Mouse (Mus musculus) lung, embryonic 16.5 days (tissue): ENCODE measurements at regions not wholly inside any gene's neighbourhood (a gene's known extent, or its start where the extent isn't known, plus 50 kb on each side); places are given as distances from the start of the nearest gene placed in this dataset.

Experiments used
- ATAC-seq: fragments of 200-750 bp; cut with Nextera tagmentation; 2 replicates; pipeline ENCODE4 v1.8.0; 2017; ENCODE audit warnings: low read depth, mild to moderate bottlenecking, moderate library complexity
- H3K27ac ChIP-seq: fragments of 300-500 bp; sonication (generic); 2 replicates; pipeline ENCODE4 v1.5.1; 2014; ENCODE audit warnings: mild to moderate bottlenecking, control low read depth, low read length
- H3K27me3 ChIP-seq: fragments of 300-500 bp; sonication (generic); 2 replicates; pipeline ENCODE4 v1.6.1; 2014; ENCODE audit warnings: low read depth, low read length, mixed read lengths; ENCODE audit not compliant: control insufficient read depth, insufficient read depth
- H3K36me3 ChIP-seq: fragments of 300-500 bp; sonication (generic); 2 replicates; pipeline ENCODE4 v1.6.1; 2014; ENCODE audit warnings: low read length; ENCODE audit not compliant: control insufficient read depth, insufficient read depth
- H3K4me1 ChIP-seq: fragments of 300-500 bp; sonication (generic); replicated peaks from 2 replicates; pipeline ENCODE4 v1.6.1; 2014; ENCODE audit warnings: low read length, mixed read lengths; ENCODE audit not compliant: control insufficient read depth, insufficient read depth
- H3K4me2 ChIP-seq: fragments of 300-500 bp; sonication (generic); 2 replicates; pipeline ENCODE4 v1.6.1; 2014; ENCODE audit warnings: low read depth, low read length, control low read depth
- H3K4me3 ChIP-seq: fragments of 300-500 bp; sonication (generic); 2 replicates; pipeline ENCODE4 v1.5.1; 2014; ENCODE audit warnings: mild to moderate bottlenecking, low read length, control low read depth
- H3K9ac ChIP-seq: fragments of 300-500 bp; sonication (generic); 2 replicates; pipeline ENCODE4 v1.6.1; 2014; ENCODE audit warnings: low read length, control low read depth
- H3K9me3 ChIP-seq: fragments of 300-500 bp; sonication (generic); 2 replicates; pipeline ENCODE4 v1.6.1; 2016; ENCODE audit warnings: low read length; ENCODE audit not compliant: control insufficient read depth
- WGBS: fragments of 180-500 bp; shearing (Covaris S2); extraction: QIAGEN DNeasy Blood & Tissue Kit; methylation state at CpG from one replicate; pipeline ENCODE4 v1.1.7; 2014; 5-methylcytosine and 5-hydroxymethylcytosine counted together

DNA sequence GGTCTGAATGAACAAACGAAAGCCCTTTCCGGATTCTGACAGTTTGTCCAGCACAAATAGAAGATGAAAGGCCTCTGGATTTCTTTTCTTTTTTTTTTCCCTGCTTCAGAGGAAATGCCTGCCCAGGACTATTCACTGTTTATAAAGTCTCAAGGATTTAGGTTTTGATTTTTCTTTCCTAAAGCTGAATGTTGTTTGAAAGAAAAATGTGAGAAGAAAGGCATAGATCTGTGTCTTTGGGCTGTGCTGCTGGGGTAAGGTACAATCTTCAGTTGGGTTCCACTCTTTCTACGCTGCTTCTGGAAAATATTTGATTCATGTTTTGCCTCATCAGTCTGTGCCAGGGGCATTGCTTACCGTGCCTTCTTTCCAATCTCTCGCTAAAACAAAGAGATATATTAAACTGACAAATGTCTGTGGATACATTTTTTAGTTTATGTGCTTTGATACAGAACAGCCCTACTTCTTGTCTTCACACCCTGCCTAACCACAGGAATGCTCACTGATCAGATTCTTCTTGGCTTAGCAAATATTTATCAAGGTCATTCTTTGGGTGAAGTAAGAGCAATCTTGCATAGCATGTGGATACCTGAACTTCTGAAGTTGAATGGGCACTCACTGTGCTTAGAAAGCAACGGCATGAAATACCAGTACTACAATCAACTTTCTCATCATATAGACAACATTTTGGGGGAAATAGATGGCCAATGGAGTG lies 172.5 kb downstream of the Fam198b start:
- Histone ChIP-seq H3K36me3 (no peaks in the 10 kb centered on the region), H3K4me2 (peak overlapping the region; percentile 39), H3K4me1 (peaks cover 10% of the 10 kb centered on the region), H3K9me3 (no peaks in the 10 kb centered on the region), H3K27me3 (no peaks in the 10 kb centered on the region), H3K4me3 (no peak overlapping the region), H3K27ac (peak overlapping the region; percentile 87), H3K9ac (peak overlapping the region; percentile 1; the same call in 1 of the 2 replicates)
- peak; percentile 89 for ATAC-seq
- WGBS = 28% methylated on average over 6 of the region's 6 CpGs

DNA sequence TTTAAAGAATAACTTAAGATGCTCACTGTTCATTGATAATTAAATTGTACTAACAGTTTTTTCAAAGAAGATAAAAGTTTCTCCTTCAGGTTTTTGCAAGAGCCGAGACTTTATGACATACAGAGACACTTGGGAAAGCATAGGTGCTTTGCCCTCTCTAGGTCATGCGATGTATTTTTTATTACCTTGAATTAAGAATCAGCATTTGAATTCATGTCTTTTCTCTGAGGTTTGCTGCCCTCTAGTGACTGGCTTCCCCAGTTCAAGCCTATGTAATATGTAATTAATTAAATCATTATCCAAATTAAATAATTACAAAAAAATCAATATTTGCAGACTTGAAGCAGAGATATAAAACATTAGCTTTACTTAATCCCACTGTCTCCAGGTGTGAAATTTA lies 174.4 kb downstream of the Fam198b start:
- WGBS = 18% methylated on average over 2 of the region's 2 CpGs

DNA sequence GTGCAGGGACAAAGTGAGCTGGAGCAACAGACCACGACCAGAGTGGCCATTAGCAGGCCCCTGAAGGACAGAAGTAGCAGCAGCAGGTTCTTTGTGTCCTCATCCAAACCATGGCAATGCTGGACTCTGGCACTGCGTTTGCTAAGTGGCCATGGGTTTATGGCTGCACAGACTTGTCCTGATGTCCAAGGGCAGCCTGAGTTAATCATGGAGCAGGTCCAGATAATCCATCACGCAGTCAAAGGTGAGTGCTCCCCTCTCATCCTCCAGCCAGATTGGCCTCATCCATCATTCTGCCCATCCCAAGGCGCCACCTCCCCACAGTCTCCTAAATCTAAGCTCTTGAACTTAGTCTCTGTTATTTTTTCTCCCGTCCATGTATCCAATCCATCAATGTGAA lies 186.4 kb downstream of the Fam198b start:
- 63% methylated on average over 5 of the region's 5 CpGs for WGBS

More for the DNA sequence above, 174.4 kb downstream of the Fam198b start:
- H3K27ac ChIP-seq = no peak overlapping the region
- no peaks in the 10 kb centered on the region for H3K36me3 ChIP-seq
- no peaks in the 10 kb centered on the region for H3K9me3 ChIP-seq
- no peak overlapping the region for H3K4me2 ChIP-seq
- no peak overlapping the region for H3K4me3 ChIP-seq
- H3K4me1 ChIP-seq = peaks cover 7% of the 10 kb centered on the region; the same call in 1 of the 2 replicates
- ATAC-seq = peak; percentile 62; the same call in 1 of the 2 replicates
- no peak overlapping the region for H3K9ac ChIP-seq
- no peaks in the 10 kb centered on the region for H3K27me3 ChIP-seq

DNA sequence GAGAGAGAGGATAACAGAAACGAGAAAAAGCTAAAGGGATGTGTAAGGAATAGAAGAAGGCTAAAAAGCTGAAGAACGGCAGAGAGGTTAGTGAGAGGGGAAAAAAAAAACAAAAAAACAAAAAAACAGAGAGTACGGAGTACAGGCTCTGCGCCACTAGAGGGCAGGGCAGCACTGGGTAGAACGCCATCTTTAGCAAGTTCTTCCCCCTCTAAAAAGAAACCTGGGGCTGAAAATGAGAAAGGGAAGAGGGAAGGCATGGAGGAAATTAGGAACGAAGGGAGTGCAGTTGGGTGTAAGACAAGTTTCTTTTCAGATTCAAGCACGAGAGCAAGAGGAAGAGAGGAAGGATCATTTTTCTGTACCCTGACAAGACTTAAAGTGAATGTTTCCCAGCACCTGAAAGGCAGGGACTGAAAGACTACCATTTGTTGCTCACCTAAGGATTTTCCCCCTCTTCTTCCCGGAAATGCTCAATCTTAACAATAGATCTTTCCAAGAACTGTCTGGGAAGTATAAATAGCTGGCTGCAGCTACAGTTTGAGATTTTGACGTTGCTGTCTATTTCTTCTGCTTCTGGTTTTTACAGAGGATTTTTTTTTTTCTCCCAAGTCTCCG lies 195.6 kb downstream of the Fam198b start:
- Histone ChIP-seq H3K4me1 (peaks cover 6% of the 10 kb centered on the region; the same call in 1 of the 2 replicates), H3K4me2 (peak overlapping the region; percentile 52), H3K4me3 (peak overlapping the region; percentile 33), H3K9me3 (no peaks in the 10 kb centered on the region), H3K27me3 (no peaks in the 10 kb centered on the region), H3K36me3 (no peaks in the 10 kb centered on the region), H3K27ac (no peak overlapping the region), H3K9ac (peak overlapping the region; percentile 55)
- peak; percentile 36; the same call in 1 of the 2 replicates for ATAC-seq
- WGBS = 11% methylated on average over 10 of the region's 10 CpGs

More for the DNA sequence above, 186.4 kb downstream of the Fam198b start:
- no peak overlapping the region for H3K4me2 ChIP-seq
- no peaks in the 10 kb centered on the region for H3K4me1 ChIP-seq
- ATAC-seq = no peak
- H3K27ac ChIP-seq = no peak overlapping the region
- H3K4me3 ChIP-seq = no peak overlapping the region
- no peaks in the 10 kb centered on the region for H3K27me3 ChIP-seq
- H3K9me3 ChIP-seq = no peaks in the 10 kb centered on the region
- H3K36me3 ChIP-seq = no peaks in the 10 kb centered on the region
- no peak overlapping the region for H3K9ac ChIP-seq

DNA sequence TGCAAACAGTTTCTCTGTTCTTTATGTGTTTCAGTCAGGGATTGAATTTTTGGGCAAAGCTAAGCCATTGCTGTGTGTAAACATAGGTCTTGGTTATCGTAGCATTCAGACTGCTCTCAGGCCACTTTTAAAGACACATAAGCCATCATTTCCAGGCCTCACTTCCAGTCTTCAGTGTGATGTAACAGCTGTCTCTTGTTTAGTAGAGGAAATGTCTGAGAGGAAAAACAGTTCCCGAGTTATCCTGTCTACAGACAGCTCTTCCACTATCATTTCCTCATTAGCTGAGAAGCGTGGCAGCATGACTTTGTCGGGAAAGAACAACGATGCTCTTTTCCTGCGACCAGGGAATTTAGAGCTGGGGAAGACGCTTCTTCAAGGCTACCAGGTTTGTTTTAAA lies 196.9 kb downstream of the Fam198b start:
- Histone ChIP-seq H3K4me2 (no peak overlapping the region), H3K9me3 (no peaks in the 10 kb centered on the region), H3K4me3 (no peak overlapping the region), H3K27ac (no peak overlapping the region), H3K27me3 (no peaks in the 10 kb centered on the region), H3K9ac (no peak overlapping the region), H3K4me1 (peaks cover 6% of the 10 kb centered on the region; the same call in 1 of the 2 replicates), H3K36me3 (no peaks in the 10 kb centered on the region)
- 33% methylated on average over 7 of the region's 7 CpGs for WGBS
- no peak for ATAC-seq

DNA sequence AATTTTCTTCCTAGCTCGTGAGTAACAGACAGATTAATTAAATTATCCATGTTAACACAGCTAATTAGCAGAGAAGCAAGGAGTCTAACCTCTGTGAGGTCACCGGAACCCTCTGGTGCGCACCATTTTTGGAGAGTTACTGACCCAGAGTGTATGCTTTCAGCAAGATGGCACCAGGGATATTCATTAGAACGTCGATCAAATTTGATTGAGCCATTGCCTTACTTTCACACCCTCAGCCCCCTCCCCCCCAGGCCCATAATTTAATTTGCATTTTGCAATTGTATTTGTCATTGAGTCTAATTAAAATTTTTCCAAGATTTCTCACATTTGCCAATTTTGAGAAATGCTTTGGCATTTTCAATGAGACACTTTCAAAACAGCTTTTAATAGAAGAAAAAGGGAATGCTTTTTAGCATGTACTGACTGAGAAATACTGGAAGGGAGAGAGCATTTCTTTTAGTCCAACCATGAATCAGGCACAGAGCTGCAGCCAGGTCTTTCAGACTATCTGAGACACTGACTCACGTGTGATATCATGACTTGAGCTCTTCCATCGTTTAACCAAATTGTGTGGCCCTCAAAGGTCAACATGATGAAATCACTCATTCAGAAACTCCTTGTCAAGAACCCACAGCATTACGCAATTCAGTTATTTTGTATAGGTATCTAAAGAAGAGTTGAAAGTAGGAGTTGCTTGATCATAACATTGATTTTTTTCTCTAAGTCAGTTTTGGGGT lies 198.6 kb downstream of the Fam198b start:
- H3K4me3 ChIP-seq = no peak overlapping the region
- no peak for ATAC-seq
- H3K9ac ChIP-seq = no peak overlapping the region
- H3K36me3 ChIP-seq = no peaks in the 10 kb centered on the region
- no peak overlapping the region for H3K4me2 ChIP-seq
- 71% methylated on average over 8 of the region's 8 CpGs for WGBS
- H3K27ac ChIP-seq = no peak overlapping the region
- H3K27me3 ChIP-seq = no peaks in the 10 kb centered on the region
- no peaks in the 10 kb centered on the region for H3K9me3 ChIP-seq
- H3K4me1 ChIP-seq = peaks cover 6% of the 10 kb centered on the region; the same call in 1 of the 2 replicates

DNA sequence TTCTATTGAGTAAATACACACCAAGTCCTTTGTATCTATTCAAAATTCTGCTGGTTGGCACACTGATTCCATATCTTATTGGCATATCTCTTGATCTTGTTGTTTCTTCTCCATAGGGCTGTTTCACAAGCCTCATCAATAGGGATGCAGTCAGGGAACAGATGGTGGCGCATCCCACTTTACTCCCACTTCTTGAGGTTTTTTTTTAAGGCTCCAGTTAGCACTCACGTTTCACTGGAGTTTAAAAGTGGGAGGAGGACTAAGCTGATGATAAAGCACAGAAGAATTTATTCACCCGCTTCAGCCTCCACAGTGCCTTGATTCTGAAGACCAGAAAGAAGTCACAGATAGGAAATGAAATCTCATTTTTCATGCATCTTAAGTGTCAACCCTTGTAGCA lies 199.8 kb downstream of the Fam198b start:
- H3K27me3 ChIP-seq = no peaks in the 10 kb centered on the region
- no peak overlapping the region for H3K4me2 ChIP-seq
- no peak overlapping the region for H3K9ac ChIP-seq
- H3K4me3 ChIP-seq = no peak overlapping the region
- 59% methylated on average over 3 of the region's 3 CpGs for WGBS
- no peaks in the 10 kb centered on the region for H3K36me3 ChIP-seq
- no peak for ATAC-seq
- no peak overlapping the region for H3K27ac ChIP-seq
- no peaks in the 10 kb centered on the region for H3K9me3 ChIP-seq
- H3K4me1 ChIP-seq = peaks cover 6% of the 10 kb centered on the region; the same call in 1 of the 2 replicates

DNA sequence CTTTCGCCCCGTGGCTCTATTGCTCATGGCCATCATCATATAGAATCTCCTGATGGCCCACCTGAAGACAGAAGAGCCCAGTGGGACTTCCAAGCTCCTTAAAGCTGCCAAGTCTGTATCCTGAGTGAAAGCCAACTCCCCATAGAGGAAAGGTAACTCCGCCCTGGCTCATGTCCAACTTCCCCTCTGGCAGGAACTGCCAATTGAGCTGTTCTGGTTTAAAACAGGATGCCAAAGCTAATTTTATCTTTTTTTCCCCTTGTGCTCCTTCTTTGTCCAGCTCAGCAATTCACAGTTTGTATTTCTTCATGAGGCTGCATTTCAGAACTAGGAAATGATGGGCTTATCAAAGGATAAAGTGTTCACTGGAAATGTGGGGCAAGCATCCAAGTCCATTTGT lies 215.3 kb downstream of the Fam198b start:
- no peak; the same call in 1 of the 2 replicates for ATAC-seq
- no peak overlapping the region for H3K4me3 ChIP-seq
- WGBS = 75% methylated on average over 3 of the region's 3 CpGs
- no peaks in the 10 kb centered on the region for H3K36me3 ChIP-seq
- no peak overlapping the region for H3K4me2 ChIP-seq
- no peak overlapping the region for H3K27ac ChIP-seq
- H3K9ac ChIP-seq = no peak overlapping the region
- peaks cover 4% of the 10 kb centered on the region; the same call in 1 of the 2 replicates for H3K4me1 ChIP-seq
- H3K9me3 ChIP-seq = no peaks in the 10 kb centered on the region
- no peaks in the 10 kb centered on the region for H3K27me3 ChIP-seq

DNA sequence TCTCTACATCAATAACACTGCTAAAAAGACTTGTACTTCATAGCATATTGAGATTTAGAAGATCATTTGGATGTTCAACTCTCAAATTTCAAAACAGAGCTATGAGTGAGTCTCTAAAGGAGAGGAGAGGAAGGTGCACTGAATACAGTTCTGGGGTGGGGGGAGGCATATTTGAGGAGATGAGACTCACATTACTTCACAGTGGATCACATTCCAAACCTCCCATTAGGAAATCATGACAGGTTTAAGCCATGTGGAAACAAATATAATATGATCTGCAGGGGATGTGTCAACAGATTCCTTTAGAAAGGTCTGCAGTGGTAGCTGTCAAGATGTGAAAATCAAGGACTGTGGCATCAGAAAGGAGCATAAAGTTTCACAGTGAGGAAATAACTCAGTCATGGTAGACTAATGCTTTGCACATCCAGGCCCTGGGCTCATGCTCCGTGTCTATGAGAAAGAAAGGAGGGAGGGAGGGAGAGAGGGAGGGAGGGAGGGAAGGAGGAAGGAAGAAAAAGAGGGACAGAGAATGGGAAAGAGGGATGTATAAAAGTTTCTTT lies 235.9 kb downstream of the Fam198b start:
- H3K4me1 ChIP-seq = no peaks in the 10 kb centered on the region
- no peak overlapping the region for H3K9ac ChIP-seq
- no peaks in the 10 kb centered on the region for H3K27me3 ChIP-seq
- ATAC-seq = no peak
- no peak overlapping the region for H3K4me2 ChIP-seq
- H3K27ac ChIP-seq = no peak overlapping the region
- H3K4me3 ChIP-seq = no peak overlapping the region
- no peaks in the 10 kb centered on the region for H3K9me3 ChIP-seq
- H3K36me3 ChIP-seq = no peaks in the 10 kb centered on the region
- 53% methylated on average over 1 of the region's 1 CpGs for WGBS
